Mouse (Mus musculus): ENCODE results near the gene Gm20661. TPM values are rescaled to one million over a fixed set of nuclear protein-coding genes. Genes with fewer than 3 reads are reported as not detected.
A peak's percentile ranks its signal among the peaks of the same experiment; 100 is the strongest.

The Gm20661 gene
- polyA plus RNA-seq, 1 experiment from 2014 or later: 4.0 TPM

- Histone ChIP-seq H3K4me1 (ENCODE audit: control insufficient read depth, insufficient read depth, low read length) (no peaks in the 10 kb centered on the region), H3K36me3 (replicated peaks; ENCODE audit: control insufficient read depth, insufficient read depth, low read depth, low read length) (peaks cover 2% of the 10 kb centered on the region), H3K9ac (replicated peaks; ENCODE audit: low read length) (peak overlapping the region; percentile 22; the same call in 1 of the 2 replicates), H3K27ac (replicated peaks; ENCODE audit: low read depth, low read length) (no peak overlapping the region), H3K4me2 (ENCODE audit: low read depth, low read length) (no peak overlapping the region), H3K4me3 (ENCODE audit: low read depth, low read length) (no peak overlapping the region), H3K9me3 (replicated peaks; ENCODE audit: control insufficient read depth, low read length) (no peaks in the 10 kb centered on the region), H3K27me3 (ENCODE audit: control insufficient read depth, insufficient read depth, low read length) (no peaks in the 10 kb centered on the region)
- 89% methylated on average over 10 of the region's 10 CpGs for WGBS
- DNase-seq (ENCODE audit: low spot score) (no peak), ATAC-seq (replicated peaks; ENCODE audit: insufficient number of reproducible peaks, low FRiP score, low TSS enrichment, low read depth) (no peak)
Measured at GRCm38 (mm10) chr9:107961351-107961762, 21.5 kb upstream of the Gm20661 start.

GRCm38 (mm10) chr9:107961881-107962280 lies 21.0 kb upstream of the Gm20661 start:
- ATAC-seq (replicated peaks; ENCODE audit: insufficient number of reproducible peaks, low FRiP score, low TSS enrichment, low read depth): no peak
- Histone ChIP-seq H3K4me2 (ENCODE audit: low read depth, low read length) (no peak overlapping the region), H3K36me3 (replicated peaks; ENCODE audit: control insufficient read depth, insufficient read depth, low read depth, low read length) (peaks cover 2% of the 10 kb centered on the region)

GRCm38 (mm10) chr9:107962916-107963315 lies 19.9 kb upstream of the Gm20661 start:
- no peak overlapping the region for H3K9ac ChIP-seq (replicated peaks; ENCODE audit: low read length)
- H3K36me3 ChIP-seq (replicated peaks; ENCODE audit: control insufficient read depth, insufficient read depth, low read depth, low read length): peaks cover 2% of the 10 kb centered on the region
- H3K4me1 ChIP-seq (ENCODE audit: control insufficient read depth, insufficient read depth, low read length): no peaks in the 10 kb centered on the region
- no peak for DNase-seq (ENCODE audit: low spot score)
- no peaks in the 10 kb centered on the region for H3K9me3 ChIP-seq (replicated peaks; ENCODE audit: control insufficient read depth, low read length)
- no peak overlapping the region for H3K27ac ChIP-seq (replicated peaks; ENCODE audit: low read depth, low read length)
- no peaks in the 10 kb centered on the region for H3K27me3 ChIP-seq (ENCODE audit: control insufficient read depth, insufficient read depth, low read length)
- ATAC-seq (replicated peaks; ENCODE audit: insufficient number of reproducible peaks, low FRiP score, low TSS enrichment, low read depth): no peak
- WGBS: 91% methylated on average over 9 of the region's 9 CpGs
- no peak overlapping the region for H3K4me3 ChIP-seq (ENCODE audit: low read depth, low read length)
- H3K4me2 ChIP-seq (ENCODE audit: low read depth, low read length): no peak overlapping the region

More at GRCm38 (mm10) chr9:107961881-107962280, 21.0 kb upstream of the Gm20661 start:
- H3K27ac ChIP-seq (replicated peaks; ENCODE audit: low read depth, low read length): no peak overlapping the region
- peak overlapping the region; percentile 22; the same call in 1 of the 2 replicates for H3K9ac ChIP-seq (replicated peaks; ENCODE audit: low read length)
- WGBS: 63% methylated on average over 5 of the region's 5 CpGs
- peak; percentile 29 for DNase-seq (ENCODE audit: low spot score)
- no peak overlapping the region for H3K4me3 ChIP-seq (ENCODE audit: low read depth, low read length)
- no peaks in the 10 kb centered on the region for H3K4me1 ChIP-seq (ENCODE audit: control insufficient read depth, insufficient read depth, low read length)
- no peaks in the 10 kb centered on the region for H3K27me3 ChIP-seq (ENCODE audit: control insufficient read depth, insufficient read depth, low read length)
- H3K9me3 ChIP-seq (replicated peaks; ENCODE audit: control insufficient read depth, low read length): no peaks in the 10 kb centered on the region

- H3K27me3 ChIP-seq (ENCODE audit: control insufficient read depth, insufficient read depth, low read length): no peaks in the 10 kb centered on the region
- ATAC-seq (replicated peaks; ENCODE audit: insufficient number of reproducible peaks, low FRiP score, low TSS enrichment, low read depth) (peak; percentile 24), DNase-seq (ENCODE audit: low spot score) (peak; percentile 92)
- H3K4me3 ChIP-seq (ENCODE audit: low read depth, low read length): no peak overlapping the region
- peaks cover 2% of the 10 kb centered on the region for H3K36me3 ChIP-seq (replicated peaks; ENCODE audit: control insufficient read depth, insufficient read depth, low read depth, low read length)
- H3K27ac ChIP-seq (replicated peaks; ENCODE audit: low read depth, low read length): no peak overlapping the region
- H3K9me3 ChIP-seq (replicated peaks; ENCODE audit: control insufficient read depth, low read length): no peaks in the 10 kb centered on the region
- H3K4me1 ChIP-seq (ENCODE audit: control insufficient read depth, insufficient read depth, low read length): no peaks in the 10 kb centered on the region
- no peak overlapping the region for H3K9ac ChIP-seq (replicated peaks; ENCODE audit: low read length)
- no peak overlapping the region for H3K4me2 ChIP-seq (ENCODE audit: low read depth, low read length)
- 12% methylated on average over 5 of the region's 5 CpGs for WGBS
Measured at GRCm38 (mm10) chr9:107963700-107964099, 19.2 kb upstream of the Gm20661 start.

- no peak overlapping the region for H3K27ac ChIP-seq (replicated peaks; ENCODE audit: low read depth, low read length)
- ATAC-seq (replicated peaks; ENCODE audit: insufficient number of reproducible peaks, low FRiP score, low TSS enrichment, low read depth) (no peak), DNase-seq (ENCODE audit: low spot score) (no peak)
- H3K9me3 ChIP-seq (replicated peaks; ENCODE audit: control insufficient read depth, low read length): no peaks in the 10 kb centered on the region
- H3K4me1 ChIP-seq (ENCODE audit: control insufficient read depth, insufficient read depth, low read length): no peaks in the 10 kb centered on the region
- no peaks in the 10 kb centered on the region for H3K27me3 ChIP-seq (ENCODE audit: control insufficient read depth, insufficient read depth, low read length)
- 91% methylated on average over 9 of the region's 9 CpGs for WGBS
- H3K4me3 ChIP-seq (ENCODE audit: low read depth, low read length): no peak overlapping the region
- H3K4me2 ChIP-seq (ENCODE audit: low read depth, low read length): no peak overlapping the region
- peaks cover 2% of the 10 kb centered on the region for H3K36me3 ChIP-seq (replicated peaks; ENCODE audit: control insufficient read depth, insufficient read depth, low read depth, low read length)
- no peak overlapping the region for H3K9ac ChIP-seq (replicated peaks; ENCODE audit: low read length)
Measured at GRCm38 (mm10) chr9:107964681-107965080, 18.2 kb upstream of the Gm20661 start.

GRCm38 (mm10) chr9:107966676-107967075 lies 16.2 kb upstream of the Gm20661 start:
- no peaks in the 10 kb centered on the region for H3K4me1 ChIP-seq (ENCODE audit: control insufficient read depth, insufficient read depth, low read length)
- H3K9me3 ChIP-seq (replicated peaks; ENCODE audit: control insufficient read depth, low read length): no peaks in the 10 kb centered on the region
- no peak for ATAC-seq (replicated peaks; ENCODE audit: insufficient number of reproducible peaks, low FRiP score, low TSS enrichment, low read depth)
- WGBS: 85% methylated on average over 10 of the region's 10 CpGs
- H3K27me3 ChIP-seq (ENCODE audit: control insufficient read depth, insufficient read depth, low read length): no peaks in the 10 kb centered on the region
- H3K4me2 ChIP-seq (ENCODE audit: low read depth, low read length): no peak overlapping the region
- H3K36me3 ChIP-seq (replicated peaks; ENCODE audit: control insufficient read depth, insufficient read depth, low read depth, low read length): no peaks in the 10 kb centered on the region; the same call in none of the 2 replicates
- H3K27ac ChIP-seq (replicated peaks; ENCODE audit: low read depth, low read length): no peak overlapping the region
- H3K4me3 ChIP-seq (ENCODE audit: low read depth, low read length): no peak overlapping the region
- no peak for DNase-seq (ENCODE audit: low spot score)
- no peak overlapping the region for H3K9ac ChIP-seq (replicated peaks; ENCODE audit: low read length)

- Histone ChIP-seq H3K9ac (replicated peaks; ENCODE audit: low read length) (no peak overlapping the region), H3K27me3 (ENCODE audit: control insufficient read depth, insufficient read depth, low read length) (no peaks in the 10 kb centered on the region), H3K36me3 (replicated peaks; ENCODE audit: control insufficient read depth, insufficient read depth, low read depth, low read length) (no peaks in the 10 kb centered on the region; the same call in 1 of the 2 replicates), H3K4me3 (ENCODE audit: low read depth, low read length) (no peak overlapping the region), H3K9me3 (replicated peaks; ENCODE audit: control insufficient read depth, low read length) (no peaks in the 10 kb centered on the region), H3K4me1 (ENCODE audit: control insufficient read depth, insufficient read depth, low read length) (no peaks in the 10 kb centered on the region), H3K4me2 (ENCODE audit: low read depth, low read length) (no peak overlapping the region), H3K27ac (replicated peaks; ENCODE audit: low read depth, low read length) (no peak overlapping the region)
- no peak for DNase-seq (ENCODE audit: low spot score)
- no peak for ATAC-seq (replicated peaks; ENCODE audit: insufficient number of reproducible peaks, low FRiP score, low TSS enrichment, low read depth)
- 93% methylated on average over 6 of the region's 6 CpGs for WGBS
Measured at GRCm38 (mm10) chr9:107967437-107967836, 15.4 kb upstream of the Gm20661 start.

- DNase-seq (ENCODE audit: low spot score) (no peak), ATAC-seq (replicated peaks; ENCODE audit: insufficient number of reproducible peaks, low FRiP score, low TSS enrichment, low read depth) (no peak)
- no peak overlapping the region for H3K4me3 ChIP-seq (ENCODE audit: low read depth, low read length)
- no peak overlapping the region for H3K9ac ChIP-seq (replicated peaks; ENCODE audit: low read length)
- H3K36me3 ChIP-seq (replicated peaks; ENCODE audit: control insufficient read depth, insufficient read depth, low read depth, low read length): no peaks in the 10 kb centered on the region; the same call in 1 of the 2 replicates
- H3K4me2 ChIP-seq (ENCODE audit: low read depth, low read length): no peak overlapping the region
- no peaks in the 10 kb centered on the region for H3K9me3 ChIP-seq (replicated peaks; ENCODE audit: control insufficient read depth, low read length)
- 88% methylated on average over 7 of the region's 7 CpGs for WGBS
- no peak overlapping the region for H3K27ac ChIP-seq (replicated peaks; ENCODE audit: low read depth, low read length)
- H3K27me3 ChIP-seq (ENCODE audit: control insufficient read depth, insufficient read depth, low read length): no peaks in the 10 kb centered on the region
- H3K4me1 ChIP-seq (ENCODE audit: control insufficient read depth, insufficient read depth, low read length): no peaks in the 10 kb centered on the region
Measured at GRCm38 (mm10) chr9:107968531-107968930, 14.3 kb upstream of the Gm20661 start.

Measured in embryonic facial prominence, embryonic 11.5 days (tissue).